Mouse (Mus musculus): ENCODE data around the gene A530084C06Rik. TPM values are rescaled to one million over a fixed set of nuclear protein-coding genes. Genes with fewer than 3 reads are reported as not detected.

A530084C06Rik gene
- total RNA-seq, 1 experiment: 0.22 TPM

DNA sequence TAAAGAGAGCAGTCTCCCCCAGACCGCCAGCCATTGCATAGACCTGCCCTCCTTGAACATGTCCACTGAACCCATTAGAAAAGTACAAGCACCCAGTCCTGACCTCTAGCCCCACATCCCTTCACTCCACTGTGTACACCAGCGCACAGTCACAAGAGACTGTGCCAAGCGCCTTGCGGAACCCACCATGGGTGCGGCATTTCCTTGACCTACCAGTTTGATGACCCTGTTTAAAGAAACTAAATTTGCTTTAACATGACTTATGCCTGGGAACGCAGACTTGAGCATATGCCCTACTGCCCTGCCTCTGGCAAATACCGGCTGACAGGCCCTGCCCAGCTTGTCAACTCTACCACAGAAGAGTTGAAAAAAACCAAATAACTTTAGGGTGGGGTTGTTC, 43.9 kb downstream of the A530084C06Rik start:
- no peaks in the 10 kb centered on the region for H3K36me3 ChIP-seq (ENCODE audit: control insufficient read depth, insufficient read depth, low read length, poor library complexity, severe bottlenecking)
- H3K27ac ChIP-seq (ENCODE audit: insufficient read depth, low read depth, low read length, poor library complexity, severe bottlenecking): no peak overlapping the region
- in situ Hi-C loops (cut with MboI; ENCODE audit: low sequenced_read_pairs in 2 of 2, unreplicated experiment in 2 of 2): no loop called here
- DNase-seq (ENCODE audit: low read depth, low spot score): no peak
- H3K9ac ChIP-seq (ENCODE audit: insufficient read depth, low read depth, low read length, poor library complexity, severe bottlenecking): no peak overlapping the region
- TF ChIP-seq ZNF384 (IDR thresholded peaks at IDR 0.05; ENCODE audit: low read depth, low read length): no peak
- TF ChIP-seq CHD2 (IDR thresholded peaks at IDR 0.05; ENCODE audit: low read depth, low read length): no peak
- TF ChIP-seq HCFC1 (IDR thresholded peaks at IDR 0.05; ENCODE audit: borderline replicate concordance, insufficient read depth, low read length): no peak
- no peak for TF ChIP-seq ZC3H11A (IDR thresholded peaks at IDR 0.05; ENCODE audit: borderline replicate concordance, low read depth, low read length)
- no peak for TF ChIP-seq MAFK (IDR thresholded peaks at IDR 0.05; ENCODE audit: insufficient read depth, low read depth, low read length)
- H3K9me3 ChIP-seq (ENCODE audit: control insufficient read depth, insufficient read depth, low read depth, low read length): no peaks in the 10 kb centered on the region
- no peaks in the 10 kb centered on the region for H3K4me1 ChIP-seq (ENCODE audit: control insufficient read depth in 2 of 2, insufficient read depth in 2 of 2, low read length in 2 of 2, poor library complexity in 1 of 2)
- no peak overlapping the region for H3K4me3 ChIP-seq (ENCODE audit: insufficient read depth in 1 of 2, low read depth in 1 of 2, low read length in 2 of 2, poor library complexity in 1 of 2, severe bottlenecking in 1 of 2)

DNA sequence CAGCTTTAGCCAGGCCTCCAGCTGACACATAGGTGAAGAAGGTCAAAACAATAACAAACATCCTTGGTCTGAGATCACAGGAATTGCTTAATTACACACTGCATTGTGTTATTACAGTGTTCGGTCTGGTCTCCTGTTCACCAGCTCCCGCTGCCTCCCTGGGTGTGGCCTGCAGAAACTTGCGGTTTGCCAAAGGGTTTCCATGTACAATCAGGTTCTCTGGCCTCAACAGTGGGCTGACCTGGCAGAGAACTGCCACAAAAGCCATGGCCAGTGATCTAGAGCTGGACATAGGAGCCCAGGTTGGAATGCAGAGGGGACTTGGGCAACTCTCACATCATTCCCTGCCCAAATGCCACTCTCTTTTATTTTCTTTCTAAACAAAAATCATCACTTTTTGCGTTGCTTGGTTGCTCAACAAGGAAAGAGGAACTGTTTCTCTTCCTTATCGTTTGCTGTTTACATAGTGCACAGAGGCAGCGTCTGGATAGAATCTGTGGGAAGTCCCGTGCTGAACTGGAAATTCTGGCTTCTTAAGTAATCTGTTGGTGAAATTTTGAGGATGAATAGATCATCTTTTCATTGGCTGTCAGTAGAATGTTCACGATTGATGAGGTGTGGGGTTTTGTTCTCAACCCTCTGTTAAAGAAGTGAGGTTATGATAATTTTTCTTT, 52.5 kb downstream of the A530084C06Rik start:
- TF ChIP-seq CHD2 (IDR thresholded peaks at IDR 0.05; ENCODE audit: low read depth, low read length): no peak
- no peak for TF ChIP-seq ZC3H11A (IDR thresholded peaks at IDR 0.05; ENCODE audit: borderline replicate concordance, low read depth, low read length)
- in situ Hi-C loops (cut with MboI; ENCODE audit: low sequenced_read_pairs in 2 of 2, unreplicated experiment in 2 of 2): no loop called here
- Histone ChIP-seq H3K4me1 (ENCODE audit: control insufficient read depth in 2 of 2, insufficient read depth in 2 of 2, low read length in 2 of 2, poor library complexity in 1 of 2) (no peaks in the 10 kb centered on the region), H3K9ac (ENCODE audit: insufficient read depth, low read depth, low read length, poor library complexity, severe bottlenecking) (no peak overlapping the region), H3K4me3 (ENCODE audit: insufficient read depth in 1 of 2, low read depth in 1 of 2, low read length in 2 of 2, poor library complexity in 1 of 2, severe bottlenecking in 1 of 2) (no peak overlapping the region), H3K27ac (ENCODE audit: insufficient read depth, low read depth, low read length, poor library complexity, severe bottlenecking) (no peak overlapping the region), H3K36me3 (ENCODE audit: control insufficient read depth, insufficient read depth, low read length, poor library complexity, severe bottlenecking) (no peaks in the 10 kb centered on the region), H3K9me3 (ENCODE audit: control insufficient read depth, insufficient read depth, low read depth, low read length) (no peaks in the 10 kb centered on the region)
- no peak for DNase-seq (ENCODE audit: low read depth, low spot score)

Other genes starting within 250 kb of the A530084C06Rik start
- gene Foxq1, start 3.2 kb downstream of the A530084C06Rik start, total RNA-seq (2012; rRNA removed): 0.32 and 1.6 TPM in 2 replicates
- gene Foxf2, start 66.5 kb upstream of the A530084C06Rik start, total RNA-seq (2012; rRNA removed): 0.16 and 0.80 TPM in 2 replicates
- gene Foxc1, start 247.3 kb upstream of the A530084C06Rik start, total RNA-seq (2012; rRNA removed): 0.42 and 1.2 TPM in 2 replicates